12 mouse cellular contexts compared by ENCODE assay signal in the genomic region with DNA sequence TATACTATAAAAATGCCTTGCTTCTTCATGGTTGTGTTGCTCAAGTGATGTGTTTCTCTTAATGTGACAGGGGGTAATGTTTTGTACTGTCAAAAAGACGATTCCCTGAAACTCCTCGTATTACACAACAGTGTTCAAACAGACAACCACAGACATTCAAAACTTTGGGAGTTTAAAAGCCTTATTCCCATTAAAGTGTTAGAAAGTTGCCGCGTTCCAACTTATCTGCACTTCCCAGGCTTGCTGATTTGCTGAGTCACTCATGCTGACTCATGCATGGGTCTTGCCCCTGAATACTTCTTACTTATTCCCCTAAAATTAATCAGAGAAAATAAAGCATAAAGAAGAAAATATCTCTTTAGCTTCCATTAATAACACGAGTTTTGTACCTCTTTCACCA.
A peak's percentile ranks its signal among the peaks of the same experiment; 100 is the strongest.
DNase-seq lines count a peak whose midpoint lies in the region; ATAC-seq and TF ChIP-seq lines count a peak whose summit lies in the region.
"Had no signal": no experiment of that assay in that cellular context is flagged by ENCODE, and none has a peak within 500 bp of the region (broad histone marks: within the 10 kb centered on the region; RNA-seq: fewer than 3 reads in every experiment).

No protein-coding gene starts in this region.

- ATAC-seq in erythroid progenitor cell, adult 5-6 weeks (replicated peaks; ENCODE audit: low FRiP score, poor library complexity, severe bottlenecking), result peak; percentile 83
- peak; percentile 53 for ATAC-seq in megakaryocyte progenitor cell, adult 5-6 weeks (replicated peaks; ENCODE audit: poor library complexity)
- no peak for ATAC-seq in midbrain, embryonic 16.5 days
- no peak for ATAC-seq in hindbrain, embryonic 14.5 days (ENCODE audit: low FRiP score)
- ATAC-seq: CD4-positive, CD25-positive, alpha-beta regulatory T cell, adult 4 months; forebrain, embryonic 14.5 days; midbrain, embryonic 15.5 days had no signal

- H3K4me2 ChIP-seq in midbrain, embryonic 16.5 days (ENCODE audit: low read length), result no peak overlapping the region
- no peak overlapping the region for H3K4me2 ChIP-seq in hindbrain, embryonic 14.5 days (replicated peaks)
- H3K4me2 ChIP-seq: midbrain, embryonic 15.5 days had no signal

- peaks cover 3 to 7% of the 10 kb centered on the region in 2 experiments for H3K4me1 ChIP-seq in MEL (ENCODE audit: control insufficient read depth in 1 of 2, insufficient read depth in 2 of 2, low read length in 2 of 2)
- no peaks in the 10 kb centered on the region for H3K4me1 ChIP-seq in midbrain, embryonic 16.5 days (ENCODE audit: control insufficient read depth, insufficient read depth, low read length)
- no peaks in the 10 kb centered on the region for H3K4me1 ChIP-seq in hindbrain, embryonic 14.5 days (replicated peaks; ENCODE audit: control insufficient read depth, insufficient read depth, low read length)
- H3K4me1 ChIP-seq: midbrain, embryonic 15.5 days had no signal

- no peak overlapping the region for H3K9ac ChIP-seq in MEL (ENCODE audit: control insufficient read depth, low read depth, low read length, poor library complexity, severe bottlenecking)
- H3K9ac ChIP-seq in midbrain, embryonic 16.5 days (ENCODE audit: low read depth, low read length), result no peak overlapping the region
- no peak overlapping the region for H3K9ac ChIP-seq in hindbrain, embryonic 14.5 days
- H3K9ac ChIP-seq: midbrain, embryonic 15.5 days had no signal

- no peaks in the 10 kb centered on the region for H3K9me3 ChIP-seq in MEL (replicated peaks; ENCODE audit: insufficient read depth, low read length)
- H3K9me3 ChIP-seq in midbrain, embryonic 16.5 days (replicated peaks; ENCODE audit: control insufficient read depth, low read length, poor library complexity, severe bottlenecking), result no peaks in the 10 kb centered on the region
- H3K9me3 ChIP-seq in hindbrain, embryonic 14.5 days (ENCODE audit: control insufficient read depth, low read length), result no peaks in the 10 kb centered on the region
- H3K9me3 ChIP-seq: midbrain, embryonic 15.5 days had no signal

- intact Hi-C loops in heart, postnatal 14 days (cut with DNase I), result no loop called here
- intact Hi-C loops in left cerebral cortex, postnatal 10 days (cut with DNase I), result no loop called here

- WGBS in midbrain, embryonic 16.5 days, result 91% methylated on average over 5 of the region's 5 CpGs
- WGBS in hindbrain, embryonic 14.5 days, result 88% methylated on average over 5 of the region's 5 CpGs

- TF ChIP-seq EP300 in MEL (IDR thresholded peaks at IDR 0.05; ENCODE audit: low read depth in 1 of 2, low read length in 2 of 2), result peak; percentile 84 to 92

- no peaks in the 10 kb centered on the region for H3K27me3 ChIP-seq in MEL (ENCODE audit: control insufficient read depth in 1 of 2, insufficient read depth in 2 of 2, low read length in 2 of 2)
- no peaks in the 10 kb centered on the region for H3K27me3 ChIP-seq in midbrain, embryonic 16.5 days (ENCODE audit: control insufficient read depth, insufficient read depth, low read depth, low read length)
- H3K27me3 ChIP-seq in hindbrain, embryonic 14.5 days (ENCODE audit: control insufficient read depth, insufficient read depth, low read length), result no peaks in the 10 kb centered on the region
- H3K27me3 ChIP-seq: midbrain, embryonic 15.5 days had no signal

- TF ChIP-seq POLR2A in MEL (IDR thresholded peaks at IDR 0.05; ENCODE audit: control insufficient read depth in 1 of 2, insufficient read depth in 1 of 2, low read depth in 1 of 2, low read length in 2 of 2, poor library complexity in 1 of 2), result no peak

- peak; percentile 85 for DNase-seq in heart, adult 11 months
- no peak for DNase-seq in heart, postnatal 14 days
- DNase-seq in MEL (ENCODE audit: low read depth, low spot score), result peak; percentile 83
- no peak for DNase-seq in hindbrain, embryonic 14.5 days (ENCODE audit: low spot score)
- DNase-seq in left cerebral cortex, postnatal 10 days (ENCODE audit: extremely low spot score in 1 of 2, low spot score in 2 of 2), result no peak
- DNase-seq: kidney, adult 18-20 months had no signal

- TF ChIP-seq RAD21 in MEL (IDR thresholded peaks at IDR 0.05; ENCODE audit: low read depth, low read length), result no peak

- H3K27ac ChIP-seq in MEL (ENCODE audit: control insufficient read depth, low read depth, low read length), result peak overlapping the region; percentile 19; the same call in 1 of the 2 replicates
- H3K27ac ChIP-seq in midbrain, embryonic 16.5 days (ENCODE audit: low read length), result no peak overlapping the region
- no peak overlapping the region for H3K27ac ChIP-seq in hindbrain, embryonic 14.5 days
- H3K27ac ChIP-seq: midbrain, embryonic 15.5 days had no signal

- TF ChIP-seq CTCF in MEL (IDR thresholded peaks at IDR 0.05 in 2 of 3, conservative IDR thresholded peaks at IDR 0.05 in 1 of 3; ENCODE audit: control insufficient read depth in 1 of 3, insufficient read depth in 1 of 3, low read depth in 2 of 3, low read length in 3 of 3, poor library complexity in 1 of 3, severe bottlenecking in 1 of 3), result no peak

- no peaks in the 10 kb centered on the region for H3K79me2 ChIP-seq in MEL (ENCODE audit: control insufficient read depth, insufficient read depth, low read length, poor library complexity)

- H3K36me3 ChIP-seq in MEL (ENCODE audit: control insufficient read depth in 1 of 2, insufficient read depth in 2 of 2, low read length in 2 of 2), result peaks cover 0 to 12% of the 10 kb centered on the region in 2 experiments; a peak in 2 of 4 replicates
- H3K36me3 ChIP-seq in midbrain, embryonic 16.5 days (ENCODE audit: control insufficient read depth, insufficient read depth, low read length), result no peaks in the 10 kb centered on the region
- H3K36me3 ChIP-seq in hindbrain, embryonic 14.5 days (replicated peaks; ENCODE audit: control insufficient read depth, insufficient read depth), result no peaks in the 10 kb centered on the region
- H3K36me3 ChIP-seq: midbrain, embryonic 15.5 days had no signal

- H3K4me3 ChIP-seq in MEL (ENCODE audit: control insufficient read depth in 1 of 2, insufficient read depth in 1 of 2, low read depth in 2 of 2, low read length in 2 of 2), result no peak overlapping the region; a peak in 1 of 4 replicates
- H3K4me3 ChIP-seq in midbrain, embryonic 16.5 days (ENCODE audit: low read depth, low read length), result no peak overlapping the region
- no peak overlapping the region for H3K4me3 ChIP-seq in hindbrain, embryonic 14.5 days (replicated peaks; ENCODE audit: low read length)
- H3K4me3 ChIP-seq: midbrain, embryonic 15.5 days had no signal

TF ChIP-seq in MEL, 35 proteins besides CTCF, POLR2A, EP300 and RAD21 (continues in another document):
- TF ChIP-seq MAZ (IDR thresholded peaks at IDR 0.05; ENCODE audit: low read depth, low read length) (no peak), MYC (IDR thresholded peaks at IDR 0.05; ENCODE audit: low read depth, low read length) (no peak), POLR2AphosphoS2 (IDR thresholded peaks at IDR 0.05; ENCODE audit: low read length) (no peak), SMC3 (IDR thresholded peaks at IDR 0.05; ENCODE audit: low read depth, low read length) (no peak), KAT2A (conservative IDR thresholded peaks at IDR 0.05; ENCODE audit: low read depth, low read length) (no peak), UBTF (IDR thresholded peaks at IDR 0.05; ENCODE audit: borderline replicate concordance, insufficient read depth, low read depth, low read length) (no peak), MXI1 (IDR thresholded peaks at IDR 0.05; ENCODE audit: low read depth, low read length) (no peak), USF2 (IDR thresholded peaks at IDR 0.05; ENCODE audit: borderline replicate concordance in 1 of 2, insufficient read depth in 1 of 2, low read depth in 1 of 2, low read length in 2 of 2) (no peak), NELFE (IDR thresholded peaks at IDR 0.05; ENCODE audit: low read depth, low read length) (no peak), E2F4 (IDR thresholded peaks at IDR 0.05; ENCODE audit: borderline replicate concordance, low read depth, low read length) (peak; percentile 77), POLR2AphosphoS5 (IDR thresholded peaks at IDR 0.05; ENCODE audit: borderline replicate concordance, low read depth, low read length) (no peak), MYB (IDR thresholded peaks at IDR 0.05; ENCODE audit: low read depth, low read length) (no peak), NRF1 (IDR thresholded peaks at IDR 0.05; ENCODE audit: insufficient read depth, low read depth, low read length, poor library complexity, severe bottlenecking) (no peak), ZC3H11A (IDR thresholded peaks at IDR 0.05; ENCODE audit: low read depth, low read length) (no peak), JUND (IDR thresholded peaks at IDR 0.05; ENCODE audit: low read depth, low read length) (peak; percentile 91), ZNF384 (IDR thresholded peaks at IDR 0.05; ENCODE audit: low read depth, low read length) (no peak), ELF1 (IDR thresholded peaks at IDR 0.05; ENCODE audit: low read depth, low read length) (no peak), ZMIZ1 (IDR thresholded peaks at IDR 0.05; ENCODE audit: low read depth, low read length) (no peak), ETS1 (IDR thresholded peaks at IDR 0.05; ENCODE audit: low read depth, low read length) (peak; percentile 74), MEF2A (IDR thresholded peaks at IDR 0.05; ENCODE audit: extremely low read depth, insufficient replicate concordance, low read depth, low read length, poor library complexity, severe bottlenecking) (no peak), RCOR1 (IDR thresholded peaks at IDR 0.05; ENCODE audit: low read depth, low read length) (peak; percentile 54; the same call in 1 of the 2 replicates), USF1 (IDR thresholded peaks at IDR 0.05; ENCODE audit: low read depth, low read length) (no peak), MAX (IDR thresholded peaks at IDR 0.05; ENCODE audit: low read length) (no peak), ZKSCAN1 (IDR thresholded peaks at IDR 0.05; ENCODE audit: low read depth, low read length) (no peak), SIN3A (IDR thresholded peaks at IDR 0.05; ENCODE audit: low read length) (0 out of 2 replicates have a peak, but pooled peaks have one; percentile 28), TBP (IDR thresholded peaks at IDR 0.05; ENCODE audit: low read depth, low read length) (no peak), HCFC1 (IDR thresholded peaks at IDR 0.05; ENCODE audit: low read depth, low read length) (no peak), GABPA (IDR thresholded peaks at IDR 0.05; ENCODE audit: low read depth, low read length) (peak; percentile 93), CHD2 (IDR thresholded peaks at IDR 0.05; ENCODE audit: low read length) (no peak), GATA1 (IDR thresholded peaks at IDR 0.05; ENCODE audit: low read depth, low read length) (peak; percentile 83), BHLHE40 (IDR thresholded peaks at IDR 0.05; ENCODE audit: borderline replicate concordance, low read depth, low read length) (no peak), TCF12 (IDR thresholded peaks at IDR 0.05; ENCODE audit: low read depth, low read length) (peak; percentile 61; the same call in 1 of the 2 replicates), TAL1 (IDR thresholded peaks at IDR 0.05; ENCODE audit: low read length) (peak; percentile 72)

Comparison
In these comparisons a context has a peak if more than half of its experiments do, and no peak if none do; other contexts are left out.
1. DNase-seq: peak in heart, adult 11 months (single experiment) and MEL (single experiment); none in heart, postnatal 14 days (0 of 2), hindbrain, embryonic 14.5 days (single experiment) and left cerebral cortex, postnatal 10 days (0 of 2).
2. ATAC-seq: peak in erythroid progenitor cell, adult 5-6 weeks (single experiment) and megakaryocyte progenitor cell, adult 5-6 weeks (single experiment); none in midbrain, embryonic 16.5 days (single experiment) and hindbrain, embryonic 14.5 days (single experiment).